In the genomic region with DNA sequence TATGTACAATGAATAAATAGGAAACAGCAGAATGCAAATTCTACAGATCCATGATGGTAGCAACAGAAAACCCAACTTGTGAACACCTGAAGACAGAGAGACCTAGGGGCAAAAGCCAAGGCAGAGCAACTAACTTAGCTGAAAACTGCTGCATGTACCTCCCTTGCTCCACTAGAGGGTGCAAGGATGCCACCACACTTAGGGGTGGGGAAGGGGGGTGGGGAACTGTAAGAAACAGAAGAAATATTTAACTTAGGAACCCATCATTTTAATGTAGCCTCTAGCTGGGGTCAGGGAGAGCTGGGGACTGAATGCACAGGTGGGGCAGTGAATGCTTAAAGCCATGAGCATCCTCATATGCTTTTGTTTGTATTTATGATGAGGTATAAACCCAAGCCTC, we compare ENCODE assay signal across 8 mouse cellular contexts.
DNase-seq lines count a peak whose midpoint lies in the region; ATAC-seq and TF ChIP-seq lines count a peak whose summit lies in the region.
"Had no signal": no experiment of that assay in that cellular context is flagged by ENCODE, and none has a peak within 500 bp of the region (broad histone marks: within the 10 kb centered on the region; RNA-seq: fewer than 3 reads in every experiment).

No protein-coding gene starts in this region.

- H3K9me3 ChIP-seq in limb, embryonic 10.5 days (replicated peaks) = no peaks in the 10 kb centered on the region

- peak; percentile 90 for TF ChIP-seq CTCF in layer of hippocampus, adult 2 months (conservative IDR thresholded peaks at IDR 0.05)
- peak; percentile 88 for TF ChIP-seq CTCF in Patski (IDR thresholded peaks at IDR 0.05)

- no peak for ATAC-seq in Patski
- ATAC-seq in megakaryocyte, adult 5-6 weeks (ENCODE audit: poor library complexity, severe bottlenecking) = no peak

- no peak overlapping the region for H3K4me3 ChIP-seq in layer of hippocampus, adult 2 months
- H3K4me3 ChIP-seq in limb, embryonic 10.5 days = no peak overlapping the region
- H3K4me3 ChIP-seq: myocyte had no signal

- POLR2A ChIA-PET in Patski (lab: Charles Lee) = no interaction called here

- DNase-seq in layer of hippocampus, adult 2 months (ENCODE audit: low spot score in 2 of 2) = peak; percentile 33 to 42
- DNase-seq in layer of hippocampus, adult 11-12 months (ENCODE audit: low spot score) = no peak
- DNase-seq in Patski (ENCODE audit: low read depth, low spot score) = no peak
- DNase-seq in embryo, embryonic 10 days (ENCODE audit: low spot score) = peak; percentile 77
- peak; percentile 54 for DNase-seq in limb, embryonic 10.5 days (ENCODE audit: low spot score)
- DNase-seq in T-cell, adult 2 months (ENCODE audit: low spot score) = no peak

- CTCF ChIA-PET in Patski (lab: Charles Lee) = interaction anchor here (0.6 to 3.6 kb wide), 13 partner anchors 11 to 141 kb away, joined by 3 to 27 read pairs (median 4); a partner anchor contains a TSS

- no peak overlapping the region; the same call in 1 of the 2 replicates for H3K27ac ChIP-seq in layer of hippocampus, adult 2 months
- H3K27ac ChIP-seq in limb, embryonic 10.5 days = no peak overlapping the region

- peaks cover 20% of the 10 kb centered on the region for H3K36me3 ChIP-seq in limb, embryonic 10.5 days

- no peaks in the 10 kb centered on the region for H3K27me3 ChIP-seq in Patski
- no peaks in the 10 kb centered on the region for H3K27me3 ChIP-seq in limb, embryonic 10.5 days (ENCODE audit: low read depth, poor library complexity, severe bottlenecking)

- peaks cover 18% of the 10 kb centered on the region for H3K4me1 ChIP-seq in limb, embryonic 10.5 days

- in situ Hi-C loops in Patski (cut with MboI; ENCODE audit: low pct_unique_long_range_greater_than_20kb) = loop anchor here (5.0 to 10.0 kb wide), 2 partner anchors 132 to 240 kb away; no protein-coding TSS in a partner anchor

Comparison
In these comparisons a context has a peak if more than half of its experiments do, and no peak if none do; other contexts are left out.
1. DNase-seq: peak in layer of hippocampus, adult 2 months (2 of 2), embryo, embryonic 10 days (single experiment) and limb, embryonic 10.5 days (single experiment); none in layer of hippocampus, adult 11-12 months (single experiment), Patski (single experiment) and T-cell, adult 2 months (single experiment).